Mouse (Mus musculus) E14TG2a.4 (cell line): ENCODE measurements around the gene Nrp1.

Experiments
- CTCF ChIP-seq: conservative IDR thresholded peaks from 2 replicates; pipeline ENCODE4 v1.5.1; 2014; ENCODE audit warnings: low read length
- POU5F1 ChIP-seq: IDR thresholded peaks from 2 replicates; pipeline ENCODE4 v1.6.1; 2014; ENCODE audit warnings: low read length, borderline replicate concordance

DNA sequence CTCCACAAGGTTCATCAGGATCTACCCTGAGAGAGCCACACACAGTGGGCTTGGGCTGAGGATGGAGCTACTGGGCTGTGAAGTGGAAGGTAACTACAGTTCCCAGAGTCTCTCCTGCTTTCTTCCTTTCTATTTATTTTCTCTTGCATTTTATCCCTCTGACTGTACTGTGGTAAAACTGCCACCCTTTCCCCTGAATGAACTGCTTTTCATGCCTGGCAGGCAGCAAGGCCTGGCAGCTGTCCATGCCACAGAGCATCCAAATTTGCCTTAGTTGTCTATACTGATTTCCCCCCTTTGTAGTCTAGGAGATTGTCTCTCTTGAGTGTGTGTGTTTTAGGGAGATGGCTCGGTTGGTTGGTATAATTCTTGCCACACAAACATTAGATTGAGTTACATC, 117.8 kb downstream of the Nrp1 start:
- TF ChIP-seq POU5F1 (no peak), CTCF (no peak)
